Comparison of ENCODE assay signal across 8 mouse cellular contexts in genomic region chr7:19303770-19304169, GRCm38 (mm10). TPM values are rescaled to one million over a fixed set of nuclear protein-coding genes. Genes with fewer than 3 reads are reported as not detected.
DNase-seq lines count a peak whose midpoint lies in the region; ATAC-seq and TF ChIP-seq lines count a peak whose summit lies in the region.

No protein-coding gene starts in this region.

- peak overlapping the region; percentile 45 for H3K4me2 ChIP-seq in embryonic facial prominence, embryonic 12.5 days (replicated peaks)
- peak overlapping the region; percentile 77 for H3K4me2 ChIP-seq in heart, embryonic 13.5 days
- peak overlapping the region; percentile 31 for H3K4me2 ChIP-seq in kidney, embryonic 14.5 days (replicated peaks; ENCODE audit: low read depth, low read length)
- peak overlapping the region; percentile 9; the same call in 1 of the 2 replicates for H3K4me2 ChIP-seq in neural tube, embryonic 14.5 days (ENCODE audit: low read depth, low read length)

- H3K4me1 ChIP-seq in embryonic facial prominence, embryonic 12.5 days = peaks cover 21% of the 10 kb centered on the region
- peaks cover 44% of the 10 kb centered on the region for H3K4me1 ChIP-seq in heart, embryonic 13.5 days
- peaks cover 4% of the 10 kb centered on the region; the same call in 1 of the 2 replicates for H3K4me1 ChIP-seq in kidney, embryonic 14.5 days (ENCODE audit: control insufficient read depth, insufficient read depth, low read length)
- peaks cover 11% of the 10 kb centered on the region; the same call in 1 of the 2 replicates for H3K4me1 ChIP-seq in neural tube, embryonic 14.5 days (ENCODE audit: control insufficient read depth, insufficient read depth, low read length)
- H3K4me1 ChIP-seq in thymus, adult 2 months (replicated peaks; ENCODE audit: control insufficient read depth, insufficient read depth, low read length) = peaks cover 20% of the 10 kb centered on the region

- no peaks in the 10 kb centered on the region for H3K9me3 ChIP-seq in embryonic facial prominence, embryonic 12.5 days
- no peaks in the 10 kb centered on the region for H3K9me3 ChIP-seq in heart, embryonic 13.5 days
- no peaks in the 10 kb centered on the region for H3K9me3 ChIP-seq in kidney, embryonic 14.5 days (ENCODE audit: control insufficient read depth, low read length)
- H3K9me3 ChIP-seq in neural tube, embryonic 14.5 days (ENCODE audit: control insufficient read depth, low read length) = no peaks in the 10 kb centered on the region

- peak; percentile 91 for TF ChIP-seq CTCF in thymus, adult 2 months (IDR thresholded peaks at IDR 0.05; ENCODE audit: borderline replicate concordance, control insufficient read depth, extremely low read depth, insufficient read depth, low read length, poor library complexity)

- peaks cover 60% of the 10 kb centered on the region for H3K27me3 ChIP-seq in embryonic facial prominence, embryonic 12.5 days
- H3K27me3 ChIP-seq in heart, embryonic 13.5 days (replicated peaks) = peaks cover 62% of the 10 kb centered on the region
- H3K27me3 ChIP-seq in kidney, embryonic 14.5 days (ENCODE audit: control insufficient read depth, insufficient read depth, low read length) = peaks cover 59% of the 10 kb centered on the region
- peaks cover 35% of the 10 kb centered on the region for H3K27me3 ChIP-seq in neural tube, embryonic 14.5 days (ENCODE audit: control insufficient read depth, insufficient read depth, low read length)
- peaks cover 21% of the 10 kb centered on the region for H3K27me3 ChIP-seq in thymus, adult 2 months (ENCODE audit: control insufficient read depth, insufficient read depth, low read length)

- DNase-seq in A20 (ENCODE audit: low read depth, low spot score) = peak; percentile 83
- DNase-seq in lung, adult 18-20 months = peak; percentile 71 to 77
- DNase-seq in thymus, adult 2 months = peak; percentile 78

- 1% methylated on average over 16 of the region's 16 CpGs for WGBS in embryonic facial prominence, embryonic 12.5 days
- under 1% methylated on average over 16 of the region's 16 CpGs for WGBS in heart, embryonic 13.5 days
- WGBS in kidney, embryonic 14.5 days = 1% methylated on average over 16 of the region's 16 CpGs
- under 1% methylated on average over 16 of the region's 16 CpGs for WGBS in neural tube, embryonic 14.5 days
- 4% methylated on average over 16 of the region's 16 CpGs for WGBS in thymus, adult 2 months

- TF ChIP-seq POLR2A in thymus, adult 2 months (IDR thresholded peaks at IDR 0.05; ENCODE audit: control insufficient read depth, extremely low read depth, insufficient read depth, low read length, poor library complexity) = no peak

- peak; percentile 26 for ATAC-seq in activated CD4-positive, CD25-positive, alpha-beta regulatory T cell, adult 4 months
- ATAC-seq in embryonic facial prominence, embryonic 12.5 days (ENCODE audit: insufficient number of reproducible peaks, insufficient read depth, low FRiP score, low TSS enrichment) = no peak
- ATAC-seq in heart, embryonic 13.5 days (ENCODE audit: extremely low read depth, insufficient number of reproducible peaks, low FRiP score, low TSS enrichment) = no peak
- ATAC-seq in kidney, embryonic 14.5 days (ENCODE audit: low FRiP score, low TSS enrichment) = no peak
- no peak for ATAC-seq in neural tube, embryonic 14.5 days (ENCODE audit: low read depth)

- H3K36me3 ChIP-seq in embryonic facial prominence, embryonic 12.5 days = no peaks in the 10 kb centered on the region
- H3K36me3 ChIP-seq in heart, embryonic 13.5 days = no peaks in the 10 kb centered on the region
- H3K36me3 ChIP-seq in kidney, embryonic 14.5 days (ENCODE audit: control insufficient read depth, insufficient read depth, low read length) = no peaks in the 10 kb centered on the region
- no peaks in the 10 kb centered on the region for H3K36me3 ChIP-seq in neural tube, embryonic 14.5 days (ENCODE audit: control insufficient read depth, insufficient read depth, low read length)
- no peaks in the 10 kb centered on the region for H3K36me3 ChIP-seq in thymus, adult 2 months (ENCODE audit: control insufficient read depth, insufficient read depth, low read length)

- no peak overlapping the region for H3K27ac ChIP-seq in embryonic facial prominence, embryonic 12.5 days
- H3K27ac ChIP-seq in heart, embryonic 13.5 days (replicated peaks) = no peak overlapping the region
- no peak overlapping the region for H3K27ac ChIP-seq in kidney, embryonic 14.5 days (ENCODE audit: low read depth, low read length)
- no peak overlapping the region for H3K27ac ChIP-seq in neural tube, embryonic 14.5 days (ENCODE audit: low read depth, low read length)
- no peak overlapping the region for H3K27ac ChIP-seq in thymus, adult 2 months (ENCODE audit: control insufficient read depth, insufficient read depth, low read length)

- peak overlapping the region; percentile 31 for H3K4me3 ChIP-seq in embryonic facial prominence, embryonic 12.5 days
- peak overlapping the region; percentile 52 for H3K4me3 ChIP-seq in heart, embryonic 13.5 days
- peak overlapping the region; percentile 18 for H3K4me3 ChIP-seq in kidney, embryonic 14.5 days (ENCODE audit: low read length)
- no peak overlapping the region for H3K4me3 ChIP-seq in neural tube, embryonic 14.5 days (ENCODE audit: low read depth, low read length)
- no peak overlapping the region for H3K4me3 ChIP-seq in thymus, adult 2 months (ENCODE audit: control insufficient read depth, insufficient read depth, low read length)

- 0 out of 2 replicates have a peak overlapping the region, but pooled peaks have one; percentile 1 for H3K9ac ChIP-seq in embryonic facial prominence, embryonic 12.5 days
- H3K9ac ChIP-seq in heart, embryonic 13.5 days = peak overlapping the region; percentile 47
- no peak overlapping the region; the same call in 1 of the 2 replicates for H3K9ac ChIP-seq in kidney, embryonic 14.5 days (ENCODE audit: low read depth, low read length)
- no peak overlapping the region for H3K9ac ChIP-seq in neural tube, embryonic 14.5 days (replicated peaks; ENCODE audit: low read depth, low read length)

RNA-seq across cellular contexts. Expression of gene Fosb, which starts 6.1 kb away (rescaled TPM):
- 1 to 10 TPM in 1 of 2 experiments, under 1 TPM in 1; 0.79 to 1.1 TPM for polyA plus RNA-seq in activated CD4-positive, CD25-positive, alpha-beta regulatory T cell, adult 4 months (2017; shearing (Covaris generic))
- 0.05 TPM in 1 of 2 replicates, not detected in the other for polyA plus RNA-seq in embryonic facial prominence, embryonic 12.5 days (2016; fragmentation: Nextera tagmentation; extraction: Ambion mirVana)
- polyA plus RNA-seq in heart, embryonic 13.5 days (2015; fragmentation: Nextera tagmentation; extraction: Ambion mirVana) = 0.14 and 0.16 TPM in 2 replicates
- 0.14 and 0.20 TPM in 2 replicates for polyA plus RNA-seq in kidney, embryonic 14.5 days (2014; fragmentation: Nextera tagmentation; extraction: Ambion mirVana)
- polyA plus RNA-seq in neural tube, embryonic 14.5 days (2014; fragmentation: Nextera tagmentation; extraction: Ambion mirVana) = not detected in 2 replicates
- polyA plus RNA-seq in thymus, adult 2 months (2012; rRNA removed) = 1.8 and 1.9 TPM in 2 replicates

RNA-seq across cellular contexts. Expression of gene Rtn2, which starts 21.3 kb away (rescaled TPM):
- not detected for polyA plus RNA-seq in activated CD4-positive, CD25-positive, alpha-beta regulatory T cell, adult 4 months (2017; shearing (Covaris generic))
- polyA plus RNA-seq in embryonic facial prominence, embryonic 12.5 days (2016; fragmentation: Nextera tagmentation; extraction: Ambion mirVana) = 17.9 and 21.4 TPM in 2 replicates
- 26.1 and 29.3 TPM in 2 replicates for polyA plus RNA-seq in heart, embryonic 13.5 days (2015; fragmentation: Nextera tagmentation; extraction: Ambion mirVana)
- 5.4 and 5.7 TPM in 2 replicates for polyA plus RNA-seq in kidney, embryonic 14.5 days (2014; fragmentation: Nextera tagmentation; extraction: Ambion mirVana)
- 115 and 118 TPM in 2 replicates for polyA plus RNA-seq in neural tube, embryonic 14.5 days (2014; fragmentation: Nextera tagmentation; extraction: Ambion mirVana)
- polyA plus RNA-seq in thymus, adult 2 months (2012; rRNA removed) = 3.0 and 19.9 TPM in 2 replicates

RNA-seq across cellular contexts. Expression of gene Ppm1n, which starts 23.9 kb away (rescaled TPM):
- 1 to 10 TPM; 1.1 to 1.2 TPM for polyA plus RNA-seq in activated CD4-positive, CD25-positive, alpha-beta regulatory T cell, adult 4 months (2017; shearing (Covaris generic))
- 0.18 TPM in 1 of 2 replicates, not detected in the other for polyA plus RNA-seq in embryonic facial prominence, embryonic 12.5 days (2016; fragmentation: Nextera tagmentation; extraction: Ambion mirVana)
- polyA plus RNA-seq in heart, embryonic 13.5 days (2015; fragmentation: Nextera tagmentation; extraction: Ambion mirVana) = not detected in 2 replicates
- polyA plus RNA-seq in kidney, embryonic 14.5 days (2014; fragmentation: Nextera tagmentation; extraction: Ambion mirVana) = not detected in 2 replicates
- polyA plus RNA-seq in neural tube, embryonic 14.5 days (2014; fragmentation: Nextera tagmentation; extraction: Ambion mirVana) = 0.66 and 0.75 TPM in 2 replicates
- 0.57 and 0.63 TPM in 2 replicates for polyA plus RNA-seq in thymus, adult 2 months (2012; rRNA removed)

RNA-seq across cellular contexts. Expression of gene Vasp, which starts 32.2 kb away (rescaled TPM):
- polyA plus RNA-seq in activated CD4-positive, CD25-positive, alpha-beta regulatory T cell, adult 4 months (2017; shearing (Covaris generic)) = 100 to 1,000 TPM in 1 of 2 experiments, 10 to 100 TPM in 1; 96.0 to 113 TPM
- 68.2 and 69.3 TPM in 2 replicates for polyA plus RNA-seq in embryonic facial prominence, embryonic 12.5 days (2016; fragmentation: Nextera tagmentation; extraction: Ambion mirVana)
- 81.2 and 81.7 TPM in 2 replicates for polyA plus RNA-seq in heart, embryonic 13.5 days (2015; fragmentation: Nextera tagmentation; extraction: Ambion mirVana)
- 54.2 and 56.5 TPM in 2 replicates for polyA plus RNA-seq in kidney, embryonic 14.5 days (2014; fragmentation: Nextera tagmentation; extraction: Ambion mirVana)
- 17.4 and 40.9 TPM in 2 replicates for polyA plus RNA-seq in neural tube, embryonic 14.5 days (2014; fragmentation: Nextera tagmentation; extraction: Ambion mirVana)
- 325 and 327 TPM in 2 replicates for polyA plus RNA-seq in thymus, adult 2 months (2012; rRNA removed)

RNA-seq across cellular contexts. Expression of gene Ercc1, which starts 40.8 kb away (rescaled TPM):
- 10 to 100 TPM; 61.1 to 72.3 TPM for polyA plus RNA-seq in activated CD4-positive, CD25-positive, alpha-beta regulatory T cell, adult 4 months (2017; shearing (Covaris generic))
- 92.3 and 94.5 TPM in 2 replicates for polyA plus RNA-seq in embryonic facial prominence, embryonic 12.5 days (2016; fragmentation: Nextera tagmentation; extraction: Ambion mirVana)
- 62.6 and 62.7 TPM in 2 replicates for polyA plus RNA-seq in heart, embryonic 13.5 days (2015; fragmentation: Nextera tagmentation; extraction: Ambion mirVana)
- 95.2 and 102 TPM in 2 replicates for polyA plus RNA-seq in kidney, embryonic 14.5 days (2014; fragmentation: Nextera tagmentation; extraction: Ambion mirVana)
- polyA plus RNA-seq in neural tube, embryonic 14.5 days (2014; fragmentation: Nextera tagmentation; extraction: Ambion mirVana) = 90.4 and 98.9 TPM in 2 replicates
- polyA plus RNA-seq in thymus, adult 2 months (2012; rRNA removed) = 62.3 and 63.6 TPM in 2 replicates

Comparison
In these comparisons a context has a peak if more than half of its experiments do, and no peak if none do; other contexts are left out.
1. H3K4me2 ChIP-seq: peak in every context shown above with its lines; median percentile 77 in heart, embryonic 13.5 days; 45 in embryonic facial prominence, embryonic 12.5 days; 31 in kidney, embryonic 14.5 days; 9 in neural tube, embryonic 14.5 days.
2. H3K4me3 ChIP-seq: peak in embryonic facial prominence, embryonic 12.5 days (single experiment), heart, embryonic 13.5 days (single experiment) and kidney, embryonic 14.5 days (single experiment); none in neural tube, embryonic 14.5 days (single experiment) and thymus, adult 2 months (single experiment).
3. H3K9ac ChIP-seq: peak in embryonic facial prominence, embryonic 12.5 days (single experiment) and heart, embryonic 13.5 days (single experiment); none in kidney, embryonic 14.5 days (single experiment) and neural tube, embryonic 14.5 days (single experiment).
4. Peak in every context shown above with its lines, with median percentiles within 50 percentile points of each other: DNase-seq.